Mouse (Mus musculus) megakaryocyte-erythroid progenitor cell, adult 5 weeks (primary cell): Measurements from ENCODE around the gene Krt34. TPM values are rescaled to one million over a fixed set of nuclear protein-coding genes. Genes with fewer than 3 reads are reported as not detected.

Experiments
- polyA plus RNA-seq: library from polyadenylated mRNA; stranded (reverse); fragments of >175 nt; gene quantifications from 2 replicates; pipeline ENCODE4 v1.2.3, GENCODE M21; 2012

Gene Krt34
- polyA plus RNA-seq, result not detected in 2 replicates

DNA sequence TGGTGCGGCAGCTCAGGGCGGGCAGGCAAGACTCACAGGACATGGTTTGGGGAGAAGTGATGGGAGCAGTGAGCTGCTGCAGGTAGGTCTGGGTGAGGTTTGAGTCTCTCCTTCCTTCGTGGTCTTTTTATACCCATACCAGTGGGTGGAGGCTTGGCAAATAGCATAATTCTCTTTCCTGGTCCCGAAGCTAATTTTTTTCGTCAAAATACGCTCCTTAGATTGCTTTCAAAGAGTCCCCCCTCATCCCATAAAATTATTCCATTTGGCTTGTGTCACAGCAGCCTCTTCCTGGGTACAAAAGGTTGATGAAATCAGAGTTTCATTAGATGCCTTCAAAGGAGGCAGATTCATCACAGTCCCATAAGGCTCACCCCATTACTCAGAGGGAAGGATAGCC lies at the start of gene Krt34:
Gene Krt34, minus strand, starts transcription at position 101 of the 400 bp plus-strand sequence.

DNA sequence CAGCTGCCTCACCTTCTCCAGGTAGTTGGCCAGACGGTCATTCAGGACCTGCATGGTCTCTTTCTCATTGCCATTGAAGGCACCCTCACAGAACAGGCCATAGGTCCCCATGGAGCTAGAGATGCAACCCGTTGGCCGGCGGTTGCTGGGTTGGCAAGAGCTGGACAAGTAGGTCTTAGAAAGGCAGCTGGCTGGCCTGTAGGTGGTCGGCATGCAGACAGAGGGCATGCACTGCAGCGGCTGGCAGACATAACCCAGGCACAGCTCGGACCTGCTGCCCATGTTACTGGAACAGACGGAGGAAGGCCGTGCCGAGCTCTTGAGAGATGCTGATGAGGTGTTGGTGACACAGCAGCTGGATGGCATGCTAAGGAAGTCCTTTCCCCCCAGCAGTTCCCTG lies 46.5 kb upstream of the Krt34 start, which contains the start of gene Krt32:
Gene Krt32, minus strand, starts transcription at position 366 of the 400 bp plus-strand sequence.

DNA sequence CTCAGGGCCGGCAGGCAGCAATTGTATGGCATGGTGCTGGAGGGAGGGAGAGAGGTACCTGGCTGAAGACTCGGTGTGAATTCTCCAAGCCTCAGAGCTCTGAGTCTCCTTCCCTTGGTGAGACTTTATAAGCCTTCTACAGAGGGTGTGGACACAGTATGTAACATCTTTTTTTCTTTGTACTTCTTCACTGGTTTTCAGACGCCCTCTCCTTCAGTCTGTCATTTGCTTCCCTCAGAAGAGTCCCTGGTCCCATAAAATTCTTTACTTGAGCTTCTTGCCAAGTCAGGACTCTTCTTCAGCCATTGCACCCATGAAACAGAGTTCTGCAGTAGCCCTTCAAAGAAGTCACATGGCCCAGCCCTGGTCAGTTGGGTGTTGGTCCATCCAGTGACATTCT lies 9.1 kb upstream of the Krt34 start, which contains the start of gene Krt31:
Gene Krt31, minus strand, starts transcription at position 101 of the 400 bp plus-strand sequence.

DNA sequence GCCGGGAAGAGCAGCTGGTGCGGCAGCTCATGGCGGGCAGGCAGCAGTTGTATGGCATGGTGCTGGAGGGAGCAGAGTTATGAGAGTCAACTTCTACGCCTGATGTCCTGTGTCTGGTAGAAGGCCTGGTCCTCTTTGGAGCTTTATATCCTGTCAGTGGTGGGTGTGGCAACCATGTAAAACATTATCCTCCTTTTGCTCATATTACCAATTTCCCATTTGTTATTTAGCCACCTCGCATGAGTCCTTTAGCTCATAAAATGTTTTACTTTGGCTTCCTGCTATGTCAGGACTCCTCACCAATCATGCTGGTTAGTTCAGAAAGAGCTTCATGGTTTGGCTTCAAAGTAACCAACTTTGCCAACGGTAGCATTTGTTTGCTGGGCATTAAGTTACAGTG lies 11.6 kb downstream of the Krt34 start, which contains the start of gene Krt33b:
Gene Krt33b, minus strand, starts transcription at position 101 of the 400 bp plus-strand sequence.

DNA sequence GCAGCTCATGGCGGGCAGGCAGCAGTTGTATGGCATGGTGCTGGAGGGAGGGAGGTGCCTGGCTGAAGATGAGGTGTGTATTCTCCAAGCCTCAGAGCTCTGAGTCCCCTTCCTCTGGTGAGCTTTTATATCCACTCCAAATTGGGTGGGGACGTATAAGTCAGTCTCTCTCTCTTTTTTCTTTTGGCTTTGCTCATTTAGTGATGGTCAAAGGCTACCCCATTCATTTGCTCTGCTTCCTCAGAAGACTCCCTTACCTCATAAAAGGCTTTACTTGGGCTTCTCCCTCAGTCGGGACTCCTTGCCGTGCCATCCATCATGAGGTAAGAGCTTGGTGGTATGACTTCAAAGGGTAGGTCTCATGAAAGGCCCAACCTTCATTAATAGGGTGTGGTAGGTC lies 25.2 kb downstream of the Krt34 start, which contains the start of gene Krt33a:
Gene Krt33a, minus strand, starts transcription at position 101 of the 400 bp plus-strand sequence.

DNA sequence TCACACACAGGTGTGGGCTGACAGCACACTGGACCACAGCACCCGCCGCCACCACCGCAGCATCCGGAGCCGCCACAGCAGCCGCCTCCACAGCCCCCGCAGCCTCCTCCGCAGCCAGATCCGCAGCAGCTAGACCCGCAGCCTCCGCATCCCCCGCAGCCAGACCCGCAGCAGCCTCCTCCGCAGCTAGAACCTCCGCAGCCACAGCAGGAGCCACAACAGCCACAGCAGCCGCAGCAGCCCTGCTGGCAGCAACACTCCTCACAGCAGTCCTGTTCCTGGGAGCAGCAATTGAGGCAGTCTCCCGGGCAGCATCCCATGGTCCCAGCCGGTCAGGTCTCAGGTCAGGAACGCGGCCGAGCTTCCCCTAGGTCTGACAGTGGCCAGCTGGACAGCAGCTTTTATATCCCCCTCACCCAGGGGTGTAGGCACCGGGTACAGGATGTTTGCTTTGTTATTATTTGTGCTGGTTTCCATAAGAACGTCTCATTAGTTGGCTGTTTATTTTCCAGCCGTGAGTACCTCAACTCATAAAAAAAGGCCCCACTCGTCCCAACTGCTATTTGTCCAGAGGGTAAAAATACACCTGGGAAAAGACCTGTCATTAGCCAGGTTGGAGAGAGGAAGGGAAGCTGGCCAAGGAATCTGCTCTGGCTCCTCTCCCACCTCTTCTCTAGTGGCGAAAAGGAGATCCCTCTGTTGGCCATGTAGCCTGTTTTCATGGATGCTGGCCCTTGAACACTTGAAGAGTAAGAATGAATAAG lies 47.6 kb downstream of the Krt34 start, which contains the start of gene Krtap17-1:
Gene Krtap17-1, minus strand, starts transcription at position 375 of the 764 bp plus-strand sequence.

Other genes starting within 250 kb of the Krt34 start
- gene Gm11596, start 248.1 kb downstream of the Krt34 start, polyA plus RNA-seq, result not detected in 2 replicates
- not detected in 2 replicates for gene Gm11569, start 242.6 kb downstream of the Krt34 start, polyA plus RNA-seq
- not detected in 2 replicates for gene Gm11554, start 237.1 kb downstream of the Krt34 start, polyA plus RNA-seq
- not detected in 2 replicates for gene Krtap4-13, start 231.7 kb downstream of the Krt34 start, polyA plus RNA-seq
- not detected in 2 replicates for gene Gm11564, start 225.9 kb downstream of the Krt34 start, polyA plus RNA-seq
- gene 2300003K06Rik, start 203.5 kb downstream of the Krt34 start, polyA plus RNA-seq, result not detected in 2 replicates
- gene Krtap4-16, start 189.9 kb downstream of the Krt34 start, polyA plus RNA-seq, result not detected in 2 replicates
- not detected in 2 replicates for gene Gm11568, start 183.6 kb downstream of the Krt34 start, polyA plus RNA-seq
- not detected in 2 replicates for gene Gm11559, start 177.1 kb downstream of the Krt34 start, polyA plus RNA-seq
- not detected in 2 replicates for gene Krtap9-1, start 168.2 kb downstream of the Krt34 start, polyA plus RNA-seq
- gene Gm11567, start 162.4 kb downstream of the Krt34 start, polyA plus RNA-seq, result not detected in 2 replicates
- gene Krtap31-1, start 133.6 kb downstream of the Krt34 start, polyA plus RNA-seq, result not detected in 2 replicates
- not detected in 2 replicates for gene Gm11565, start 126.8 kb downstream of the Krt34 start, polyA plus RNA-seq
- gene Krtap31-2, start 105.3 kb downstream of the Krt34 start, polyA plus RNA-seq, result not detected in 2 replicates
- not detected in 2 replicates for gene Krtap9-5, start 93.1 kb downstream of the Krt34 start, polyA plus RNA-seq
- gene Krtap29-1, start 62.5 kb downstream of the Krt34 start, polyA plus RNA-seq, result not detected in 2 replicates
- not detected in 2 replicates for gene Krtap16-1, start 55.0 kb downstream of the Krt34 start, polyA plus RNA-seq
- not detected in 2 replicates for gene Krtap17-1, start 47.6 kb downstream of the Krt34 start, polyA plus RNA-seq
- gene Krt33a, start 25.3 kb downstream of the Krt34 start, polyA plus RNA-seq, result not detected in 2 replicates
- not detected in 2 replicates for gene Krt33b, start 11.7 kb downstream of the Krt34 start, polyA plus RNA-seq
- gene Krt31, start 9.0 kb upstream of the Krt34 start, polyA plus RNA-seq, result not detected in 2 replicates
- not detected in 2 replicates for gene Krt32, start 46.7 kb upstream of the Krt34 start, polyA plus RNA-seq
- gene Krt35, start 54.7 kb upstream of the Krt34 start, polyA plus RNA-seq, result not detected in 2 replicates
- gene Krt36, start 64.1 kb upstream of the Krt34 start, polyA plus RNA-seq, result not detected in 2 replicates
- not detected in 2 replicates for gene Krt13, start 80.0 kb upstream of the Krt34 start, polyA plus RNA-seq
- not detected in 2 replicates for gene Krt15, start 94.4 kb upstream of the Krt34 start, polyA plus RNA-seq
- gene Krt19, start 107.1 kb upstream of the Krt34 start, polyA plus RNA-seq, result not detected in 2 replicates
- gene Krt9, start 151.7 kb upstream of the Krt34 start, polyA plus RNA-seq, result not detected in 2 replicates
- gene Krt14, start 166.0 kb upstream of the Krt34 start, polyA plus RNA-seq, result 0.14 and 0.15 TPM in 2 replicates
- not detected in 2 replicates for gene Krt16, start 207.3 kb upstream of the Krt34 start, polyA plus RNA-seq
- gene Krt17, start 219.5 kb upstream of the Krt34 start, polyA plus RNA-seq, result 0.05 and 0.16 TPM in 2 replicates
- gene Krt42, start 228.3 kb upstream of the Krt34 start, polyA plus RNA-seq, result not detected in 2 replicates